Mouse (Mus musculus) c-Kit-positive CD71-positive TER-119-positive erythroid progenitor cells, embryonic 14.5 days (primary cell): Measurements from ENCODE around the gene Ell.

Experiments
- DNase-seq: peaks from one replicate; pipeline ENCODE4 v3.0.0-alpha.2; 2013; ENCODE audit warnings: low spot score

Ell gene

DNA sequence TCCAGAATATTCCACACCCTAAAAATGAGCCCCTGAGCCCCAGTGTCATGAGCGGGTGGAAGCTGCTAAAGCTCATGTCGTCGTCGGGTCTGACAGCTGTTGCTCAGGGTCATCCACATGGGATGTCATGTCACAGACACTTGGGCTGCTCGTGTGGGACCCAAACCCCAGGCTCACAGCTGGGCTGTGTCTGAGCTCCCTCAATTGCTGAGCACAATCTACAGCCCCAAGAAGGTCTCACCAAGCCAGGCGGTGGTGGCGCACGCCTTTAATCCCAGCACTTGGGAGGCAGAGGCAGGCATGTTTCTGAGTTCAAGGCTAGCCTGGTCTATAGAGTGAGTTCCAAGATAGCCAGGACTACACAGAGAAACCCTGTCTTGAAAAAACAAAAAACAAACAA lies 76.0 kb downstream of the Ell start:
- DNase-seq = no peak

GRCm38 (mm10) chr8:70615894-70616293 lies 76.6 kb downstream of the Ell start, which contains the start of gene Lrrc25:
Gene Lrrc25, plus strand, starts transcription at chr8:70616155.
- no peak for DNase-seq

- DNase-seq = no peak
Measured at GRCm38 (mm10) chr8:70616645-70617044, 77.4 kb downstream of the Ell start.

GRCm38 (mm10) chr8:70617985-70618384 lies 78.7 kb downstream of the Ell start:
- DNase-seq = peak; percentile 39

DNA sequence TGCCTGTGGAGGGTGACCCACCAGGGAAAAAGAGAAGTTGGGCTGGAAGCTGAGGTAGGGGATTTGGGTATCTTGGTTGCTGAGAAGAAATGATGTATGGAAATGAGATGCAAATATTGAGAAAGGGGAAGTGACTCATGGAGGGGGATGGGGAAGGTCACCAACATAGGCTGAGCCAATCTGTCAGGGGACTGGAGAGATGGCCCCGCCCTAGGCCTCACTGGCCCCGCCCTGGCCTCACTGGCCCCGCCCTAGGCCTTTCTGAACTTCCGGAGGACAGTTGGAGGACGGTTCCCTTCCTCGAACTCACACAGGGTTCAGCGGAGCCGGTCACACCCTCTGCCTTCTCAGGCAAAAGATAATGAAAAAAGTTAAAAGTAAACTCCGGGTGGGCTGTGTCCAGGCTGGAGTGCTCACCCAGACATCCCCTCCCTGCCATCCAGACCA lies 79.7 kb downstream of the Ell start:
- DNase-seq = peak; percentile 90

DNA sequence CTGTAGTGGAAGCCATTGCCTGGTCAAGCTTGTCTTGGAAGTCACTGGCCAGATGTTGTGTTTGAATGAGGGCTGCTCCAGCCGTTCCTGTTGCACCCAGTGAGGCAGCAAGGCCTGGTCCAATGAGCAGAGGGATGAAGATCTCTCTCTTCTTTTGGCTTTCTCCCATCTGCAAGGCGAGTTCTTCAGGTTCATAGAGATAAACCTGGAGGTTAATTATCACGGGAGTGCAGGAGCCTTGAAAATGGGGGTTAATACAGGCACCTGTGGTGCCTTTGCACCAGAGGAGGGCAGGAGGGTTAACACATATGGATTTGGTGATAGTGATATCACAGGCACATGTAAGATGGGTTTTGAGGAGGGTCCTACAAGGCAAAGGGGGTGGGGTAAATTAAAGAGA lies 83.0 kb downstream of the Ell start:
- DNase-seq = peak; percentile 80

GRCm38 (mm10) chr8:70625104-70625503 lies 85.8 kb downstream of the Ell start:
- DNase-seq = peak; percentile 44

- DNase-seq = no peak
Measured at GRCm38 (mm10) chr8:70627041-70627440, 87.8 kb downstream of the Ell start.

GRCm38 (mm10) chr8:70628986-70629490 lies 89.8 kb downstream of the Ell start:
- no peak for DNase-seq

DNA sequence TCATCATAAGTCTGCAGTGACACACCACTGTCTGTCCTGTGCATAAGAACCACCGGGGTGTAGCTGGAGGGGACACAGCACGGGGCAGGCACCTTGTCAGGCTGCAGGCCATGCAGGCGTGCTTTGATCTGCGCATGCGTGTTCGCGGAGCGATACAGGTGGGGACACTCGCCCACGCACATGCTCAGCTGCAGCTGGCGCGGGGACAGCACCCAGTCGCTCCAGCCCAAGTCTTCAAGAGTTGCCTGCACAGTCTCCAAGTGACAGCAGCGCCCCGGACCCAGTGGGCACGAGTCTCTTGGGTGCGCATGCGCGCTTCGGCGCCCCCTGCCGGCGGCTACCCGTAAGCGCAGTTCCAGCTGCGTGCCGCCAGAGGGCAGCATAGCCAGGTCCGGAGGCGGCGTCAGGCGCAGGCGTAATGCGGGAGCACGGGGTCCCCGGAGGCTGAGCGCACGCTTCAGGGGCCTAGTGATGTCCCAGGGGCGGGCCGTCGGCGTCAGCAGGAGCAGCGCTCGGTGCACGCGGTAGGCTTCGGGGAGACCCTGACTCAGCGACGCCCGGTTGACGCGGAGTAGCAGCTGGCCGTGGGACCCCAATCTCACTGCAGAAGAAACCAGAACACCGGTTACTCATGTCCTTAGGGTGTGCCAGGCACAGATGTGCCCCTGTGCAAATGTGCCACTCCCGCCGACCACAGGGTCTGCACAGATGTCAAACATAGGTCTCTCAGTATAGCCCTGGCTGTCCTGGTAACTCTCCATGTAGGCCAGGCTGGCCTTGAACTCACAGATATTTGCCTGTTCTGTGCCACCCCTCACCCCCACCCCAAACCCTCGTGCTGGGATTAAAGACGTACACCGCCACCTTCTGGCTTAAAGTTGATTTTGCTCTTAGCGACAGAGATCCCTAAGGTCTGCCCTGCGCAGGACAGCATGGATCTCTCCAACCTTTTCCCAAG lies 90.6 kb downstream of the Ell start:
- peak; percentile 83 for DNase-seq

- peak; percentile 45 for DNase-seq
Measured at GRCm38 (mm10) chr8:70630532-70631381, 91.5 kb downstream of the Ell start.

GRCm38 (mm10) chr8:70631436-70631835 lies 92.2 kb downstream of the Ell start:
- DNase-seq = no peak

DNA sequence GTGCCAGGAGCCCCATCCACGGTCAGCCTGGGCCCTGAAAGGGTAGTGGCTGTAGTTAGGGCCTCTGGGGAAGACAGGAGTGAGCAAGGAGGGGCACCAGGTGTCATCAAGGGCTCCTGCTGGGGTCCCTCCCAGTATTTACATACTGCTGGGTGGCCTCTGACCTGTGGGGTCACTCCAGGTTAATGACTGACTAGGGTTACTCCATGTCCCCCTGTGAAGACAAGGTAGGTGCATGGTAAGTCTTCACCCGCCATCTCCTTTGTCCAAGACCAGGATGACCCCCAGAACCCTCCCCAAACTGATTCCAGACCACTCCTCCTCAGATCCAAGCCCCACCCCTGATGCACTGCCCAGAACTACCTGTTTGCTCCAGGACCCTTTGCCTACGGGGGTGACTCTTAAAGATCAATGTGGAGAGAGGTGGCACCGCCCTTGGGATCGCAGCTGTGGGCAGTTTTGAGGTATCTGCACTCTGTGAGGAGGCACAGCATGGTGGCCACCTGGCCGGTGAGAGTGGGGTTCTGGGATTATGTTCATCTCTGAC lies 93.2 kb downstream of the Ell start, which contains the start of gene Gdf15:
Gene Gdf15 (minus strand): TSS at position 111 of the 547 bp plus-strand sequence.
- no peak for DNase-seq

- DNase-seq = no peak
Measured at GRCm38 (mm10) chr8:70634066-70634465, 94.8 kb downstream of the Ell start.

GRCm38 (mm10) chr8:70635527-70635926 lies 96.3 kb downstream of the Ell start:
- DNase-seq = no peak

DNA sequence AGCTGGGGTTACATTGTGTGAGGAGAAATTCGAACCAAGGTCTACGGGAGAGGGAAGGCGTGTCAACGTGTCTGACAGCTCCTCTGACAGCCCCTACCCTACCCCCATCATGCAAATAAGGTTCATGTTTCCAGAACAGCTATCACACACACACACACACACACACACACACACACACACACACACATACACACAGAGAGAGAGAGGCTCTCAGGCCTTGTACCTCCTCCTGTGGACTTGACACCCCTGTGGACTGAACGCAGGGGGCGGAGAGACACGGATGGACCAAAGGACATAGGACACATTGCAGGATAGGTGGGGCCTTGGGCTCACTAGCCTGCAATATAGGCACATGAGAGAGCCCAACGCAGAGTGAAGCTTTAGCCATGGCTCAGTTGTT lies 97.6 kb downstream of the Ell start:
- DNase-seq = no peak

GRCm38 (mm10) chr8:70638752-70639151 lies 99.5 kb downstream of the Ell start:
- no peak for DNase-seq
